Mouse (Mus musculus) liver, embryonic 14.5 days (tissue): ENCODE results near the gene Tlk2. TPM values are rescaled to one million over a fixed set of nuclear protein-coding genes. Genes with fewer than 3 reads are reported as not detected.

Experiments used
- ATAC-seq: fragments of 200-750 bp; cut with Nextera tagmentation; 2 replicates; pipeline ENCODE4 v1.8.0; 2017; ENCODE audit warnings: moderate number of reproducible peaks, mild to moderate bottlenecking, moderate library complexity; ENCODE audit not compliant: insufficient read depth
- DNase-seq, 3 experiments: peaks; one replicate each; pipeline ENCODE4 v3.0.0-alpha.2; 2012 to 2013; ENCODE audit warnings: low read depth in 3 of 3, low spot score in 3 of 3
- H3K27ac ChIP-seq: fragments of 300-500 bp; sonication (generic); 2 replicates; pipeline ENCODE4 v1.5.1; 2014; ENCODE audit warnings: moderate library complexity, mild to moderate bottlenecking, control low read depth, inconsistent platforms
- H3K27me3 ChIP-seq: fragments of 300-500 bp; sonication (generic); 2 replicates; pipeline ENCODE4 v1.6.1; 2014; ENCODE audit warnings: mild to moderate bottlenecking, low read length, moderate library complexity; ENCODE audit not compliant: control insufficient read depth, insufficient read depth
- H3K36me3 ChIP-seq: fragments of 300-500 bp; sonication (generic); replicated peaks from 2 replicates; pipeline ENCODE4 v1.6.1; 2014; ENCODE audit warnings: low read depth; ENCODE audit not compliant: control insufficient read depth, insufficient read depth
- H3K4me1 ChIP-seq, 2 experiments: fragments of 200-500 bp in 1 of 2; fragments of 300-500 bp in 1 of 2; sonication (generic) in 1 of 2; replicated peaks; 2 replicates each; pipeline ENCODE4 v1.6.1; 2012 to 2014; ENCODE audit warnings: antibody characterized with exemption in 1 of 2, inconsistent platforms in 1 of 2, low read length in 1 of 2; ENCODE audit not compliant: control insufficient read depth in 2 of 2, insufficient read depth in 2 of 2
- H3K4me2 ChIP-seq: fragments of 300-500 bp; sonication (generic); 2 replicates; pipeline ENCODE4 v1.6.1; 2014; ENCODE audit warnings: low read depth, mild to moderate bottlenecking, control low read depth, moderate library complexity
- H3K4me3 ChIP-seq, 2 experiments: fragments of 200-500 bp in 1 of 2; fragments of 300-500 bp in 1 of 2; sonication (generic) in 1 of 2; 2 replicates each; pipeline ENCODE4 v1.5.1; 2012 to 2014; ENCODE audit warnings: low read depth in 2 of 2, low read length in 2 of 2, mild to moderate bottlenecking in 2 of 2, control low read depth in 1 of 2, inconsistent platforms in 1 of 2, moderate library complexity in 1 of 2; ENCODE audit not compliant: insufficient read depth in 1 of 2
- H3K9ac ChIP-seq: fragments of 300-500 bp; sonication (generic); replicated peaks from 2 replicates; pipeline ENCODE4 v1.6.1; 2014; ENCODE audit warnings: mild to moderate bottlenecking, control low read depth, moderate library complexity
- H3K9me3 ChIP-seq: fragments of 300-500 bp; sonication (generic); 2 replicates; pipeline ENCODE4 v1.6.1; 2016; ENCODE audit warnings: low read length, mixed read lengths; ENCODE audit not compliant: control insufficient read depth
- CTCF ChIP-seq: IDR thresholded peaks from 2 replicates; pipeline ENCODE4 v1.5.1; 2016; ENCODE audit warnings: antibody characterized with exemption, low read depth, control low read depth
- EP300 ChIP-seq: IDR thresholded peaks from 2 replicates; pipeline ENCODE4 v1.6.1; 2016; ENCODE audit warnings: antibody characterized with exemption, low read depth
- WGBS: fragments of 180-500 bp; shearing (Covaris S2); extraction: QIAGEN DNeasy Blood & Tissue Kit; methylation state at CpG from one replicate; pipeline ENCODE4 v1.1.7; 2014; ENCODE audit not compliant: insufficient replicate concordance; 5-methylcytosine and 5-hydroxymethylcytosine counted together
- polyA plus RNA-seq, 2 experiments: library from polyadenylated mRNA; depleted of rRNA in 1 of 2; stranded (reverse) in 1 of 2; unstranded in 1 of 2; fragments of >200 nt; fragmentation: Nextera tagmentation in 1 of 2; extraction: Ambion mirVana in 1 of 2; gene quantifications; 2 replicates each; pipeline versions ENCODE4 v1.2.1 to v1.2.3; 2012 to 2014

The Tlk2 gene
- polyA plus RNA-seq, 2 experiments = 10.2 to 16.3 TPM

- WGBS = 17% methylated on average over 10 of the region's 10 CpGs
- no peak overlapping the region for H3K27ac ChIP-seq
- no peaks in the 10 kb centered on the region for H3K9me3 ChIP-seq
- H3K27me3 ChIP-seq = peaks cover 42% of the 10 kb centered on the region
- TF ChIP-seq EP300 (no peak), CTCF (no peak)
- no peak for ATAC-seq
- no peak overlapping the region for H3K9ac ChIP-seq
- H3K4me2 ChIP-seq = no peak overlapping the region
- no peak for DNase-seq
- no peak overlapping the region for H3K4me3 ChIP-seq
- no peaks in the 10 kb centered on the region for H3K4me1 ChIP-seq
- no peaks in the 10 kb centered on the region; the same call in none of the 2 replicates for H3K36me3 ChIP-seq
Measured at GRCm38 (mm10) chr11:105291681-105292123, 113.1 kb downstream of the Tlk2 start.

- no peak for TF ChIP-seq EP300
- TF ChIP-seq CTCF = no peak
- no peak within 1 kb of the TSS for H3K9ac ChIP-seq
- DNase-seq = no peak
- ATAC-seq = peak; percentile 27; the same call in 1 of the 2 replicates
- peaks cover 42% of the 10 kb centered on the region for H3K27me3 ChIP-seq
- under 1% methylated on average over 73 of the region's 75 CpGs for WGBS
- H3K4me2 ChIP-seq = peak within 1 kb of the TSS; percentile 39
- peak within 1 kb of the TSS; percentile 17 to 47 for H3K4me3 ChIP-seq
- H3K9me3 ChIP-seq = no peaks in the 10 kb centered on the region
- no peak within 1 kb of the TSS for H3K27ac ChIP-seq
- no peaks in the 10 kb centered on the region for H3K4me1 ChIP-seq
- no peaks in the 10 kb centered on the region for H3K36me3 ChIP-seq
Measured at GRCm38 (mm10) chr11:105292124-105293071, 113.8 kb downstream of the Tlk2 start, which contains the start of gene Mrc2. Gene Mrc2 (plus strand): TSS chr11:105292643.

GRCm38 (mm10) chr11:105293101-105293581 lies 114.5 kb downstream of the Tlk2 start:
- WGBS = 2% methylated on average over 25 of the region's 26 CpGs
- ATAC-seq (no peak), DNase-seq (no peak)
- no peak overlapping the region for H3K9ac ChIP-seq
- peak overlapping the region; percentile 39; the same call in 1 of the 2 replicates for H3K4me2 ChIP-seq
- H3K4me3 ChIP-seq = peak overlapping the region in 1 of 2 experiments; percentile 47; a peak in 1 of 4 replicates
- no peak for TF ChIP-seq EP300
- no peak for TF ChIP-seq CTCF
- H3K9me3 ChIP-seq = no peaks in the 10 kb centered on the region
- H3K36me3 ChIP-seq = no peaks in the 10 kb centered on the region
- no peaks in the 10 kb centered on the region for H3K4me1 ChIP-seq
- no peak overlapping the region for H3K27ac ChIP-seq
- peaks cover 42% of the 10 kb centered on the region for H3K27me3 ChIP-seq

- TF ChIP-seq EP300 (no peak), CTCF (no peak)
- Histone ChIP-seq H3K4me1 (no peaks in the 10 kb centered on the region), H3K27ac (no peak overlapping the region), H3K4me2 (no peak overlapping the region), H3K36me3 (no peaks in the 10 kb centered on the region), H3K4me3 (no peak overlapping the region), H3K27me3 (peaks cover 42% of the 10 kb centered on the region), H3K9me3 (no peaks in the 10 kb centered on the region), H3K9ac (no peak overlapping the region)
- DNase-seq = no peak
- ATAC-seq = no peak
- 15% methylated on average over 9 of the region's 9 CpGs for WGBS
Measured at GRCm38 (mm10) chr11:105293901-105294494, 115.4 kb downstream of the Tlk2 start.

GRCm38 (mm10) chr11:105296084-105296483 lies 117.5 kb downstream of the Tlk2 start:
- H3K27me3 ChIP-seq = peaks cover 32% of the 10 kb centered on the region
- H3K4me3 ChIP-seq = no peak overlapping the region
- no peaks in the 10 kb centered on the region for H3K4me1 ChIP-seq
- no peak overlapping the region for H3K27ac ChIP-seq
- ATAC-seq (no peak), DNase-seq (no peak)
- H3K9me3 ChIP-seq = no peaks in the 10 kb centered on the region
- H3K4me2 ChIP-seq = no peak overlapping the region
- H3K36me3 ChIP-seq = no peaks in the 10 kb centered on the region
- WGBS = 64% methylated on average over 10 of the region's 10 CpGs
- TF ChIP-seq EP300 (no peak), CTCF (no peak)
- H3K9ac ChIP-seq = no peak overlapping the region
